Mouse (Mus musculus) megakaryocyte, embryonic 14.5 days (primary cell): ENCODE results near the gene Fam168a.

Source experiments
- FLI1 ChIP-seq: IDR thresholded peaks from 2 replicates; pipeline ENCODE4 v1.6.1; 2012; ENCODE audit warnings: low read length, inconsistent platforms, mixed read lengths
- GATA1 ChIP-seq: IDR thresholded peaks from 3 replicates; pipeline ENCODE4 v1.6.1; 2012; ENCODE audit warnings: mixed read lengths, low read length, inconsistent platforms, borderline replicate concordance

DNA sequence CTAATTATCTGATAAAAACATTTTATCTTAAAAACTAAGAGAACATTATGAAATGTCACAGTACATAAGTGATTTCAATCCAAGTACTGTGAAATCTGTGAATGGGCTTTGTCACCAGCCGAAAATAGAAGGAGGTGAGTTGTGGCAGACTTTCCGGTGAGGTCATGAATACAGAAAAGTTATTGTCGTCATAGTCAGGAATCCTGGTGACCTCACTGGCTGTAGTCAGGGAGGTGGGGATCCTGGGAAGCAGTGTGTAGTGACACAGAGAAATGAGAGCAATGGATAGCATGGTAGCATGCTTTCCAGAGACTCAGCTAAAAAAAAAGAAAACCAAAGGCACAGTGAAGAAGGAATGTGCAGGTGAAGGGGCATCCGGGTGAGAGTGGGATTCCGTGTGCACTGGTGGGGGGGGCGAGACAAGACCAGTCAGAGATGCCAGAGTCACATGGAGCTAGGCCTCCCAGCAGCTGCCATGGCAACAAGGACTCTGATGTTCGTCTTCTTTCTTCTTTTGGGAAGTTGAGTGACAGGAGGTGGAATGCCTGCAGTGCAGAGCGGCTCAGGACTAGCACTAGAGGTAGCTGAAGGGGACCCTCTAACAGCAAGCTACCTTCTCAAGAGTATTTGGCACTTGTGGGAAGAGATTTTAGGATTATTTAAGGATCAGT lies 109.6 kb downstream of the Fam168a start:
- TF ChIP-seq GATA1 (no peak), FLI1 (no peak)
